Mouse (Mus musculus) adrenal gland, postnatal 36 days (tissue): ENCODE measurements at regions not wholly inside any gene's neighbourhood (a gene's known extent, or its start where the extent isn't known, plus 50 kb on each side); places are given as distances from the start of the nearest gene placed in this dataset.
"Not testable (repeated sequence)": the region's sequence is repeated elsewhere in the genome, so short reads cannot be mapped to it uniquely, and the experiment has no call there.

ENCODE experiments used
- DNase-seq, 2 experiments: peaks; one replicate each; pipeline ENCODE4 v3.0.0; 2021; ENCODE audit warnings: mixed read lengths in 1 of 2

DNA sequence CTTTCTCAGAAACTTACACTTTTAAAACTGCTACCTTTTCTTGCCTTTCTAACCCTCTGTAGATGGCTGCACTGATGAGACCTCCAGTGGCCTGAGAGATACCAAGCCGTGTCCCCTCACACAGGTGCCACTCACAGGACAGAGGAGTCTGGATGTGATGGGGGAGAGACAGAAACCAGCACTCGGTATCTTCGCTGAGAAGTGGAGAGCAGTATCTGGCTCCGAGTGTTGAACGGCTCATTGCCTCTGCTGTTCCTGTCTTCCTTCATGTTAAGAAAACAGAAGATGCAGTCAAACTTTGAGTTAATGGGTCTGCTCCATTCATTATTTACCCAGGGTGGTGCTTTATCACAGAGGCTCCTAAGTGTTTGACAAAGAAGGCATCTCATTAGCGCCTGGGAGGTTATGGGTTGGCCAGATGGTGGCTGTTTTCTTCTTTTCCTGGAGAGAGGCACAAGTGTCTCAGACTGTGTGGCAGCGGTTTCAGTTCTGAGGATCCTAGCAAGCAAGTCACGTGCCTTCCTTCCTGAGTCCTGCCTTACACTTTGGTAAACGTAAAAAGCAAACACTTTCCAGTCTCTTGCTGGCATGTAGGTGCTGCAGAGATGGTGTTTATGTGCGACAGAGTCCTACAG, 248.6 kb downstream of the Sec16b start:
- no peak for DNase-seq

DNA sequence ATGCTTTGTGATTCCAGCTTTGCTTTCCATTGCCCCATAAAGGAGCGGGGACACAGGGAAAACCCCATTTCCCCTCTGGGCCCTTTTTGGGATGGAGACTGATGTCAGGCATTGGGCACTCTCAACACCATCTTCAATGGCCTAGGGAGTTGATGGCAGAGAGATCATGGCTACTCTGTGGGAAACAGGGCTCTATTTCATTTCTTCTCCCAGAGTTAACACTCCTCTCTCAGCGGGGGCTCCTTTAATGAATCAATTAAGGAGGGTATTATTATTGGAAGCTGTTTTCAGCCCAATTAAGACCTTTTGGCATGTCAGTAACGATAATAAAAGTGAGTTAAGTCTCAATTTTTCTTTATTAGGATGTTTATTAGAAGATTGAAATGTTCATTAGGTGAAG, 250.4 kb downstream of the Sec16b start:
- DNase-seq, result no peak

DNA sequence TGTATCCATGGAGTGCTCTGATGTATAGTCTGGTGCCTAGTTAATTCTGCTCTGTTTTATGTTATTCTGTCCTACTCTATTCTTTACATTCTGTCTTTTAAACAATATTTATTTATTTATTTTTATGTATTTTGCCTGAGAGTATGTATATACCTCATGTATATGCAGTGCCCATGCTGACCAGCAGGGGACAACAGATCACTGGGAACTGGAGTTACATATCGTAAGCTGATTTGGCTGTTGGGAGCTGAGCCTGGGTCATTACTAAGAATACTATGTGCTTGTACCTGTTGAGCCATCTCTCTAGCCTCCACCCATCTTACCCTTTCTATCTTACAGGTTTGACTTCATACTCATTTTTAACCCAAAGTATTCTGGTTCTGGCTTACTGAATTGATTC, 251.8 kb downstream of the Sec16b start:
- DNase-seq, result no peak

DNA sequence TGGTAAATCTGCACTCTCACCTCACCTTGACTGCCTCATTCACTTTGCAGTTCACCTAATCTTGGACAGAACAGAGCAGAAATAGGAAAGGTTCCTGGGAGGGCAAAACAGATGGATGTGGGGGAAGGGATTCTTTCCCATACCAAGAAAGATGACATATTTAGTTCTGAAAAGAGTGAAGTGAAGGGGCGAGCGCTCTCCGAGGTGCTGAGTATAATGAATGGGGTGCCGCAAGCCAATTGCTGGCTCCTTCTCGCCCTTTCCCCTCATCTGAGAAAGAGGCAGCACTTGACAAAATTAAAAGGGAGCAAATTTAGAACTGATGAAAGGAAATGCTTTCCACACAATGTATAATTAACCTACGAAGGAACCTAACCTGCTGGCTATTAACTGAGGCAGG, 261.7 kb downstream of the Sec16b start:
- DNase-seq, result no peak

DNA sequence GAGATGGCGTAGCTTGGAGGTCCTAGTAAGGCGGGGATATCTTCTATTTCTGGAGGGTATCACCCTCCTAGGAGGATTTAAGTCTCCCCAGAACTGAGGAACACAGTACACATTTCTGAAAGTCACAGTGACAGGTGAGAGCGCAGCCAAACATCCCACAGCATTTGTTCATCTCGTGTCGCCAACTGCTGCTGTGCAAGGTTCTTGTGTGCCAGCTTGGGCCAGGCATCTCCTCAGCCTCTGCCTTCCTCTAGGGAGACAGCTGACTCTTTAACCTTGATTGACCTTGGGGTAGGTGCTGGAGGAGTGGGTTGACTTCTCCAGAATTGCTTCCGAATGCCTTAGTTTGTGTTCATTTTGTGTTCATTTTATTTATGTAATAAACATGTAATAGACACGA, 291.2 kb downstream of the Sec16b start:
- no peak for DNase-seq

DNA sequence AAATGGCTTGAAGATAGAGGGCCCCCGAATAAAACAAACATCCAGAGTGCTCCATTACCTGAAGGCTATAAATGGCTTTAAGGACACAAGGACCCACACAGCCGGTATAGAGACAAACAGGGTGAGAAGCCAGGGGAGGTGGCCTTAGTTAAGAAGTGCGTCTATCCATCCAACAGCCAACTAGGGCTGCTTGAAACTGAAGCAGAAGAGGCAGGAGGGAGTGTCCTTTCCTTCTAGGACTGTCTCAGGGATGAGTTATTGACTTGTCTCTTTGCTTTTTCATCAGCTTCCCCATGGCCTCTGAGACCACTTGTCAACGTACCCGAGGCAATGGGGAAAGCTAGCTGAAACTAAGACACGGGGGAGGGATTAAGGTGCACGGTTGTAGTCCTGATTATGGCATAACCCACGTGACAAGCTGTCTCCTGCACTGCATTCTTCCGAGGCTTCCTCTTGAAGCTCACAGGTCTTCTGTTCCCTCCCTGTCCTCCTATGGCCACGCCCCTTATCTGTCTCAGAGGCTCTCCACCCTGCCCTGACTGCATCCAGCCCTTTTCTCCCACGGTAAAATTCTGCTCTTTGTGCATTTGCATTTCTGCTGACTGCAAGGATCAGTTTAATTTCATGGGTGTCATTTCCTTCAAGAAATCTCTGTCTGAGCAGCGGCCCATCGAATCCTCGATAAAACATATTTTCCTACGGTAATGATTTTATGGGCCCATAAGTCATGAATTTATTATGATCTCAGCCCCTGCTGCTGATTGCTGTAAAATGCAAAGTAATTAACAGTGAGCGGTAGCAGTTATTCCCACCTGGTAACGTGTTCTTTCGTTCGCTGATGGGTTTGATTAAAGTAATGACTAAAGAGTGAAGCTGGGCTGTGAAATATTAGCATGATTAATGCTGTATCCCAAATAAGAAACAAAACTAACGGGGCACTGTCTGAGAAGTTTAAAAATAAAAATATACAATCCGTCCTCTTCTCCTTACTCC, 292.3 kb downstream of the Sec16b start:
- DNase-seq, result no peak

DNA sequence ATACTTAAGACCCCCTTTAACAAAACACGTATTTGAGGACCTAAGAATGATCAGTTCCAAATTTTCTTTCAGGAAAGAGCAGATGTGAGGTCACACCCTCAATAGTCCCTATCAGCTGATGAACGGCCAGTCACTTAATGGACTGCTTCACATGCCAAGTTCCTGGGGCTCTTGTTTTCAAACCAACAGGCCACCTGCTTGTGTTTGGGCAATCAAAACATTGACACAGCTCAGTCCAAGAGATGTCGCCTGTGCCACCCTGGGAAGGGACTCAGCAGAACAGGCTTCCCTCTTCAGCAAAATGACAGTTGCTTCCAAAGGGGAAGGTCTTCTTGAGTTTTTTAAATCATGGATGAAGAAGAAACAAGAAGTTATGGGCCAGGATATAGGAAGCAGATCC, 294.6 kb downstream of the Sec16b start:
- no peak for DNase-seq

DNA sequence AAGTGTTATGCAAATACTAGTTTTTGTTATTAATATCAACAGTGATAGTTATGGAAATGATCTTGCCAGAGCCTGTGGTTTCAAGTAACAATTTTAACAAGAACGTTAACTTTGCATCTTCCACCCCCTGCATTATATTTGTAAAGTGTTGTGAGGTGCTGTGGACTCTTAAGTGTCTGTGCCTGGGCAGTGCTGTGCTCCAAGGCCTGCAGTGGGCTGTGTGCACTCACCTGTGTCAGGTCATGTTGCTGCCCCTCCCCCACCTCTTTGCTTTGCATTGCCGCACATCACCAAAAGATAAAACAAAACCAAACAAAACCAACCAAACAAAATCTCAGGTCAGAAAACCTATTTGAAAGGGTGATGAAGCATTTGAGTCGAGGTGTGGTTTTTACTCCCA, 297.7 kb downstream of the Sec16b start:
- DNase-seq, result no peak

DNA sequence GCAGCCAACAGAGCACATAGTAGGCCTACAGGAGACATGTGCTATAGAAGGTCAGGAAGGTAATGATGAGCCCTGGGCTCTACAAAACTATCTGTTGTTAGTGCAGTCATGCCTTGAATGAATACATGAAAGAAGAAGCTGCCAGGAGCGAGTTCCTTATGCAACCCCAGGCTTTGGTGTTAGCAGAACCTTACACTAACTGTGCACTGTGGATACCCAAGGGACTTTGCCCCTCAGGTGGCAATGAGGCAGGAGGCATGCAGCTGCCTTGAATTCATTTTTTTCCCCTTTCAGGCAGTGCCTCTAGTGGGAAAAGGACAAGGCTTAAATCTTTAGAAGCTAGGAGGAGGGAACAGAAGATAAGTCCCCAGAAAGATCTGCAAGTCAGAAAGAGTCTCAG, 299.8 kb downstream of the Sec16b start:
- no peak for DNase-seq

DNA sequence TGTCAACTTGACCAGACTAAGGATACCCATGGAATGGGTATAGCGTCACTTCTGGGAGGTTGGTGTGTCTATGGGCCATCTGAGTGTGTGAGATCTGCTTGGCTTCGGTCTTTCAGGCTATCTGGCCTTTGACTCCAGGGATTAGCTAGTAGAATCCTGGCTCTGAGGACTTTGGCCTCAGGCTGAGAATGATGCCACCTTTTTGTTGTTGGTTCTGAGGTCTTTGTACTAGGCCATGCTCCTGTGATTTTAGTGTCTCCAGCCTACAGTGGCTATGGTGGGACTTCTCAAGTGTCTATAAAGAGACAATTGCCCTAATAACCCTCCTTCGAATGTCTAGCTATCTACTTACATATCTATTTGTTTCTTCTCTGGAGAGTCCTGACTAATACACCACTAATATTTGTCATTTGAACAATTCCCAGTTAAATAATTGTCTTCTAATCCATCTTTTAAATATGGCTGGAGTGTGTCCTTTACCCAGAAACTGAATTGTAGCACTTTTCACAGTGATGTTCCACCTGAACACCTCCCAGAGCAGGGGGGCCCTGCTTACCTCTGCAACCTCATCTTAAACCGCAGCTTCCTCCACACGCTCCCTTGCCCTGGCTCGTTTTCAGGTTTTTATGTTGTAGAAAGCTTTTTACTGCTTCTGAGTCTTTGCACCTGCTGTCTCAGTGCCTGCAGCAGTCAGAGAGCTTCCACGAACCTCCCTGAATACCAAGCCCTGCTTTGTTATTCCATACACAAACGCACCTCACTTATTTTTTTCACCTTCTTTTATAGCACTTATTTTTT, 303.3 kb downstream of the Sec16b start:
- DNase-seq, result no peak

DNA sequence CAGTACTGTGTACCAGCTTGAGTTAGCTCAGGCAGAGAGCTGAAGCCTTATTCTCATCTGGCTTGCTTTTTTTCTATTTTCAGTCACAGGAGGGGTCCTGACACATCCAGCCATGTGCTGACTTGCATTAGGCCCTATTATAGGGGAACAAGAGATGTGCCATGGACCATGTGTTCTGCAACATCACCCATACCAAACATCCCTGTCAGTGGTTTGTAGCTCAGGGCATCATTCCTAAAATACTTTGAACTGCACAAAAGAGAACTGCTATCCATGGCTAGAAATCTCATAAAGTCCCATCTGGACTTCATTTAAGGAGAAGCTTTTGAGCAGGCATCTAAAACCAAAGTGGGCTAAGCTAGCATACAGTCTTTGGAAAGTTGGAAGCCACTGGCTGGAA, 304.1 kb downstream of the Sec16b start:
- DNase-seq, result no peak

DNA sequence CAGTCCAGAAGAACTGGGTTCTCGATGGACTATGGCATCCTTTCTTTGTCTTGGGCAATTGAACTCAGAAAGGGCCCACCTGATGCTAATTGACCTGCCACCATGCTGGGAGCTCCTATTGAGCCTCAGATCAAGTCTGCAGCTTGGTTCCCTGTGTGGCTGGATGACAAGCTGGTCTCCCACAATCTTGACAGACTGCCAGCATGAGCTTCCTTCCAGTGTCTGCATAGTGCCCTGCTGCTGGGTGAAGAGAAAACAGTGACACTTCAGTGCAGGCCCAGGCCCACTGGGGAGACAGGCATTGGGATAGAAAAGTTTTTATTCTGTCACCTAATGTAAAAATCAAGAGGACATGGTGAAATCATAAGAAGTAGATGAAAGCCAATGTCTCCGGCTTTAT, 321.4 kb downstream of the Sec16b start:
- DNase-seq, result no peak

DNA sequence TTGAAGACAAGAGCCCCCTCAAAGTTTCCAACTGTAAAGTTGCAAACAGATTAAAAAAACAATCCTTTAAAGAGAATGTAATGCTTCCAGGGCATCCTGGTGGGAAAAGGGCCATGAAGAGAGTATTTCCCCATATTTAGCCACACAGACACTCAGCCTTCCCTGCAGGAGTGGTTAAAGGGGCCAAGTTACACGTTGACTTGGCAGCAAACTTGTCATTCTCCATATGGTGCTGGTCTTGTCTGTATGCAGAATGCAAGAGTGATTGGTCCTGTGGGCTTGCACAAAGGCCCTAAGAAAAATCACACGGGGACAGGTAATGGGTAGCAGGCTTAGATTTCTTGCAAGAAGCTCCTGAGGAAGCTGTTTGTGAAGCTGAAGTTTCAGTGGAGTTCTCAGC, 325.0 kb downstream of the Sec16b start:
- DNase-seq, result no peak

DNA sequence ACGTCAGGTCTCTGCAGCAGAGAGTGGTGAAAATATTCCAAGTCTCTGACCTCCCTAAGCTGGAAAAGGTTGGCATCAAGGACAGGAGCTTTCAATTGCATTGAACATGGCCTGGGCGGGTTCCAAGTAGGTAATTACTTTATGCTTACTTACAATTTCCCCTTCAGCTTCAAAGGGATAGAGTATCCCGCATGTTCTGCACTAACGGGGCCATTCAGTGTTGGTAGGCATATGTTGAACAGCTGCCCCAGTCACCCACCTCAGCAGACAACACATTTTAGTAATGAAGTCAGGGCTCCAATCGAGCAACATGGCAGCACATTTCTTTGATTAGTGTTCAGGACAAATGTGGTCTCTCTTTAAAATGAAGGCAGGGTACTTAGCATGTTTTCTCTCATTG, 366.2 kb downstream of the Sec16b start:
- DNase-seq, result peak in 1 of 2 experiments; percentile 18

DNA sequence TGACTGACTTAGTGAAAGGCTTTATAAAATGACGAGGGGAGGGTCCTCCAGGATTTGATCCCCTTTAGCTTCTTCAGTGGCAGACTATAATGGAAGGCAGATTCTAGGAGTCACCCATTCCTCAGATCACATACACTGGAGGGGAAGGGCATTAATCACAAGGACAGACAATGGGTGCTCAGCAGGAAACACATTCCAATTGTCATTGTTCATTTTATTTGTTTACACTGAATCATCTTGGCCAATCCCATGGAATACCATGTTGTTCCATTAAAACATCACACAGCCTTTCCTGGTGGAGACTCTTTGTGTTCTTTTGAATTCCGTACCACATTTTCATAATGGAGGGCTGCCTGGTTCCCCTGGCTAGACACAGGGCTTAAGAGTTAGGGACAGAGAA, 368.5 kb downstream of the Sec16b start:
- no peak for DNase-seq

DNA sequence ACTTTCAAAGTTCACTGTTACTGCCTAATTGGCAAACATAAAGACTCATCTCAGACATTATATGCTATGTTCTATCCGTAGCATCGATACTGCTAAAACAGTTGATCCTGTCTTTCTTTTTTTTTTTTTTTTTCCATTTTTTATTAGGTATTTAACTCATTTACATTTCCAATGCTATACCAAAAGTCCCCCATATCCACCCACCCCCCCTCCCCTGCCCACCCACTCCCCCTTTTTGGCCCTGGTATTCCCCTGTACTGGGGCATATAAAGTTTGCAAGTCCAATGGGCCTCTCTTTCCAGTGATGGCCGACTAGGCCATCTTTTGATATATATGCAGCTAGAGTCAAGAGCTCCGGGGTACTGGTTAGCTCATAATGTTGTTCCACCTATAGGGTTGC, 370.6 kb downstream of the Sec16b start:
- DNase-seq, result not testable (repeated sequence)

DNA sequence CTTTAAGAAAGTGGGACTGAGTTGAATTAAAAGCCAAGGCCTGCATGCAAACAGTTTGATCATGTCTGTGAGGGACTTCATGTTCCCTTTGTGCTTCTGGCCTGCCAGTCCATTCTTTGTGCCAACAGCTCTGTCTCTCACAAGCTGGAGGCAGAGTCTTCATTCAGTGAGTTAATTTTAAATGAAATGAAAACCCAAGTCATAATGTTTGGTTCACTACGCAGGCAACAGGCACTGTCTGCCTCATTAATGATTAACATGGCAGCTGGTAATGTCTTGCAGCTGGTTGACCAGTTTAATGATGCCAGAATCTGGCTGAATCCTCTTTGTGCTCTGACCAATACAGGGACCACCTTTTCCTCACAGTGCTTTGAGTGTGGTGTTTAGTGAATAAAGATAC, 380.6 kb downstream of the Sec16b start:
- no peak for DNase-seq

DNA sequence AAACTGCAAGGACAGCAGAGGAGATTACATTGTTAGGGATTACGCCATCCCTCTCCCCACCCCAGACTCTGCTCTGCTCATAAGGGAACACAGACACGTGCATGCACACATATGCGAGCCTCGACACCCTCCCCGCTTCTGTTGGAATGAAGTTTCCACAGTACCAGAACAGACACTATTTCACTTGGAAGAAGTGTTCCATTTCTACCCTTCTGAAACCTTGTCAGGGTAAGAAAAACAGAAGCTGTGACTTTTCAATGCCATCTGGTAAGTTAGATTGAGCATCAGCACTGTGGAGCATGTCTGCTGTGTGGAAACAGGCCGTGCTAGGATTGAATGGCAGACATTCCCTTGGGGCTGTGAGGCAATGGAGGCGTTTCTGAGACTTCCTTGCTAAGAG, 382.0 kb downstream of the Sec16b start:
- no peak for DNase-seq

DNA sequence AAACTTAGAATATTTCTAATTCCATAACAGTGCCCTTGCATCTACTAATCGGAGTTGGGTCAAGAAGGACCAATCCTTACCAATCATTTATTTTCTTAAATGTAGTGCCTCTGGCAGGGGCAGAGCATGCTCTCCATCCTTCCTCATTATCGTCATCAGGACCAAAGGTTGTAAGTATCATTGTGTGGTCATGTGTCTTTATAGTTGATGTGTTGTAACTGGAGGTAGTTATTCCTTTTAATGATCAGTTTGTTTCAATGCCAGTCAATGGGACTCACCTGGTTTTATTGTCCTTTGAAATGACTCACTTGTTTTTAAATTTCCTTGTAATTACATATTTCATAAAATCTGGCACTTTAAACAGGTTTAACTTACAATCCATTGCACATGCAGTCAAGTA, 399.6 kb downstream of the Sec16b start:
- no peak for DNase-seq

DNA sequence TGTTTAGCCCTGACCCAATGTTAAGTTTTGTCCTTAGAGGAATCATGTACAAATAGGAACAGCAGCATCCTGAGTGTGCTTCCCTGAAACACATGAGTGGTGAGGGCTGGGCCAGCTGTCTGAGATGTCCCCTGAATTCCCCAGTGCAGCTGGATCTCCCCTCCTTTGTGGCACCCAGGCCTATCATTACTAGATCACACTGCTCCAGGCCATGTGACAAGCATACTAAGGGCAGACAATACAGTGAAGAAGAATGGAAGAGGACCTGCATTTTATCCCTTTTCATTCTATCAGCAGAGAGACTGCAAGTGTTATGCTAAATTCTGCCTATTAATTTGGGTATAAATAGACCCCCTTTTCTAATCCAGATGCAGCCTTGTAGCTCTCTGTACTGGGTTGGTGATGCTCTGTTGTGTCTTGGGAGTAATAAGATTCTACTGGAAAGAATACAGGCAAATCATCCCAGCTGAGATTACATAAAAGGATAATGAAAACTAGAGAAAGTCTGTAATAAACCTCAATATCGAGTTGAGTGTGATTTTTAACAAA, 418.3 kb downstream of the Brinp2 start:
- no peak for DNase-seq

DNA sequence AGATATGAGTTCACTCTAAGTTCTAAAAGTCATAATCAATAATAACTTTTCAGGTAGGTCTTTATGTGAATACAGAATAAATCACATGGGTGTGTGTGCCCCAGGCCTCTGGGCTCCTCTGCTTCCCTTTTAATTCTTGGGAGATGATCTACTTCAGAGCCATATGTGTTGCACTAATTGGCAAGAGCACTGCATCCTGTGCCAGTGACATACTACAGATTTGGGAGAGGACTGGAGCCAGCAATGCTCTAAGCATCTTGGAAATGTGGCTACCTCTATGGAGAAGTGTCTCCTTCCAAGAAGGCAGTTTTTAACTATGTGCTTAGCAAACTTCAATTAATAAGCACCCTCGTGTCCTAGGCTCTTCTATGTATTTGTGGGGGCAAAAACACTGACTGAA, 416.6 kb downstream of the Brinp2 start:
- DNase-seq, result no peak

DNA sequence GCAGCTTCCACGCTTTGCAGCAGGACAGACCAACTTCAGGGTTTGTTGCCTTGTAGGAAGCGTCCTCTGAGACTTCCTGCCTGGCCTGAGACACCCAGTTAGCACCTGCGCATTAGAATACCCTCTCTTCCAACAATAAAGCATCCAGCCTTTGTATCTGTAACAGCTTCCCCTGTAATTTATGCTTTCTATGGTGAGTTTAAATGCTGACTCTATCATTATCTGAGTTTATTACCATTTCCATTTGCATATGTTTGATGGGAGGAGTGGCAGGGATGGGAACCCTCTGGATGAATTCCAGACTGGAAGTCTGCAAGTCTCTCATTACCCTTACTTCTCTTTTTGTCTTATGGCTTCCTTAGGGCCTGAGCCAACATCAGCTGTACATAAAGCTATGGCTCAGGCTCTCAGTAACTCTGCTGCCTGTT, 415.8 kb downstream of the Brinp2 start:
- DNase-seq, result no peak

DNA sequence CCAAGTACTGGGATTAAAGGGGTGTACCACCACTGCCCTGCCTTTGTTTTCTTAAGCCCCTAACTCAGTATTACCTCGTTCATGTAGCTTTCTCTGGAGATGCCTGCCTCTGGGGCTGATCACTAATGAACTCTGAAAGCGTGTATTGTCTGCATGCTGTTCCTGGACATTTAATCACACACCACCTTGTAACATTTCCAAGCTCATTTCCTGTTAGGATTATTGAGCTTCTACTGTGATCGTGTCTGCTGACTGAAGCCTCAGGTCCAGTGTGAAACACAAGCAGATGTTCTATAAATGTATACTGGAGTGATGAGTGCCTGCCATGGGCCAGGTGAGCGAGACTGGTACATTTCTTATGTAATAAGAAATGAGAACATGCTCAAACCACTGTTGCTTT, 398.6 kb downstream of the Brinp2 start:
- DNase-seq, result no peak
